Mouse (Mus musculus): ENCODE measurements around the gene Nr4a2. TPM values are rescaled to one million over a fixed set of nuclear protein-coding genes. Genes with fewer than 3 reads are reported as not detected.
A peak's percentile ranks its signal among the peaks of the same experiment; 100 is the strongest.

The Nr4a2 gene
- polyA plus RNA-seq, 1 experiment = 8.1 TPM

GRCm38 (mm10) chr2:57113431-57113830, 10.4 kb downstream of the Nr4a2 start:
- TF ChIP-seq CTCF (IDR thresholded peaks at IDR 0.05; ENCODE audit: borderline replicate concordance, insufficient read depth, low read length) (no peak), POLR2A (IDR thresholded peaks at IDR 0.05; ENCODE audit: low read depth, low read length) (no peak)
- Histone ChIP-seq H3K27ac (ENCODE audit: insufficient read depth, low read length) (no peak overlapping the region), H3K4me3 (ENCODE audit: insufficient read depth, low read length) (peak overlapping the region; percentile 54; the same call in 1 of the 2 replicates), H3K4me1 (ENCODE audit: control insufficient read depth, insufficient read depth, low read length) (no peaks in the 10 kb centered on the region)

GRCm38 (mm10) chr2:57112949-57113348, 10.9 kb downstream of the Nr4a2 start:
- no peak overlapping the region for H3K4me3 ChIP-seq (ENCODE audit: insufficient read depth, low read length)
- H3K4me1 ChIP-seq (ENCODE audit: control insufficient read depth, insufficient read depth, low read length) = no peaks in the 10 kb centered on the region
- no peak overlapping the region for H3K27ac ChIP-seq (ENCODE audit: insufficient read depth, low read length)
- TF ChIP-seq CTCF (IDR thresholded peaks at IDR 0.05; ENCODE audit: borderline replicate concordance, insufficient read depth, low read length) = no peak
- TF ChIP-seq POLR2A (IDR thresholded peaks at IDR 0.05; ENCODE audit: low read depth, low read length) = no peak

GRCm38 (mm10) chr2:57111791-57112538, 11.8 kb downstream of the Nr4a2 start:
- TF ChIP-seq CTCF (IDR thresholded peaks at IDR 0.05; ENCODE audit: borderline replicate concordance, insufficient read depth, low read length) (no peak), POLR2A (IDR thresholded peaks at IDR 0.05; ENCODE audit: low read depth, low read length) (no peak)
- Histone ChIP-seq H3K4me1 (ENCODE audit: control insufficient read depth, insufficient read depth, low read length) (no peaks in the 10 kb centered on the region), H3K27ac (ENCODE audit: insufficient read depth, low read length) (no peak overlapping the region), H3K4me3 (ENCODE audit: insufficient read depth, low read length) (no peak overlapping the region)

- H3K4me3 ChIP-seq (ENCODE audit: insufficient read depth, low read length) = no peak overlapping the region
- no peak overlapping the region for H3K27ac ChIP-seq (ENCODE audit: insufficient read depth, low read length)
- no peak for TF ChIP-seq CTCF (IDR thresholded peaks at IDR 0.05; ENCODE audit: borderline replicate concordance, insufficient read depth, low read length)
- no peak for TF ChIP-seq POLR2A (IDR thresholded peaks at IDR 0.05; ENCODE audit: low read depth, low read length)
- H3K4me1 ChIP-seq (ENCODE audit: control insufficient read depth, insufficient read depth, low read length) = no peaks in the 10 kb centered on the region
Measured at GRCm38 (mm10) chr2:57111011-57111790, 12.6 kb downstream of the Nr4a2 start.

GRCm38 (mm10) chr2:57110401-57110800, 13.4 kb downstream of the Nr4a2 start:
- Histone ChIP-seq H3K4me1 (ENCODE audit: control insufficient read depth, insufficient read depth, low read length) (no peaks in the 10 kb centered on the region), H3K27ac (ENCODE audit: insufficient read depth, low read length) (no peak overlapping the region), H3K4me3 (ENCODE audit: insufficient read depth, low read length) (no peak overlapping the region)
- no peak for TF ChIP-seq CTCF (IDR thresholded peaks at IDR 0.05; ENCODE audit: borderline replicate concordance, insufficient read depth, low read length)
- no peak for TF ChIP-seq POLR2A (IDR thresholded peaks at IDR 0.05; ENCODE audit: low read depth, low read length)

- H3K27ac ChIP-seq (ENCODE audit: insufficient read depth, low read length) = no peak overlapping the region
- no peaks in the 10 kb centered on the region for H3K4me1 ChIP-seq (ENCODE audit: control insufficient read depth, insufficient read depth, low read length)
- TF ChIP-seq POLR2A (IDR thresholded peaks at IDR 0.05; ENCODE audit: low read depth, low read length) = no peak
- TF ChIP-seq CTCF (IDR thresholded peaks at IDR 0.05; ENCODE audit: borderline replicate concordance, insufficient read depth, low read length) = no peak
- H3K4me3 ChIP-seq (ENCODE audit: insufficient read depth, low read length) = no peak overlapping the region
Measured at GRCm38 (mm10) chr2:57109926-57110325, 13.9 kb downstream of the Nr4a2 start.

- TF ChIP-seq POLR2A (IDR thresholded peaks at IDR 0.05; ENCODE audit: low read depth, low read length) (no peak), CTCF (IDR thresholded peaks at IDR 0.05; ENCODE audit: borderline replicate concordance, insufficient read depth, low read length) (no peak)
- no peak overlapping the region for H3K4me3 ChIP-seq (ENCODE audit: insufficient read depth, low read length)
- H3K27ac ChIP-seq (ENCODE audit: insufficient read depth, low read length) = no peak overlapping the region
- H3K4me1 ChIP-seq (ENCODE audit: control insufficient read depth, insufficient read depth, low read length) = no peaks in the 10 kb centered on the region
Measured at GRCm38 (mm10) chr2:57109301-57109700, 14.5 kb downstream of the Nr4a2 start.

- no peaks in the 10 kb centered on the region; the same call in 1 of the 2 replicates for H3K4me1 ChIP-seq (ENCODE audit: control insufficient read depth, insufficient read depth, low read length)
- no peak overlapping the region for H3K4me3 ChIP-seq (ENCODE audit: insufficient read depth, low read length)
- H3K27ac ChIP-seq (ENCODE audit: insufficient read depth, low read length) = no peak overlapping the region
- no peak for TF ChIP-seq POLR2A (IDR thresholded peaks at IDR 0.05; ENCODE audit: low read depth, low read length)
- no peak for TF ChIP-seq CTCF (IDR thresholded peaks at IDR 0.05; ENCODE audit: borderline replicate concordance, insufficient read depth, low read length)
Measured at GRCm38 (mm10) chr2:57108349-57108930, 15.4 kb downstream of the Nr4a2 start.

- peaks cover 5% of the 10 kb centered on the region for H3K4me1 ChIP-seq (ENCODE audit: control insufficient read depth, insufficient read depth, low read length)
- H3K4me3 ChIP-seq (ENCODE audit: insufficient read depth, low read length) = no peak overlapping the region
- H3K27ac ChIP-seq (ENCODE audit: insufficient read depth, low read length) = no peak overlapping the region
- TF ChIP-seq POLR2A (IDR thresholded peaks at IDR 0.05; ENCODE audit: low read depth, low read length) (no peak), CTCF (IDR thresholded peaks at IDR 0.05; ENCODE audit: borderline replicate concordance, insufficient read depth, low read length) (no peak)
Measured at GRCm38 (mm10) chr2:57105401-57105800, 18.4 kb downstream of the Nr4a2 start.

Measured in embryonic fibroblast, embryonic 13.5 days (primary cell).